Mouse (Mus musculus): ENCODE measurements around the gene Lrrc51. TPM values are rescaled to one million over a fixed set of nuclear protein-coding genes. Genes with fewer than 3 reads are reported as not detected.

The Lrrc51 gene
- polyA plus RNA-seq, 1 experiment, result 2.5 TPM

DNA sequence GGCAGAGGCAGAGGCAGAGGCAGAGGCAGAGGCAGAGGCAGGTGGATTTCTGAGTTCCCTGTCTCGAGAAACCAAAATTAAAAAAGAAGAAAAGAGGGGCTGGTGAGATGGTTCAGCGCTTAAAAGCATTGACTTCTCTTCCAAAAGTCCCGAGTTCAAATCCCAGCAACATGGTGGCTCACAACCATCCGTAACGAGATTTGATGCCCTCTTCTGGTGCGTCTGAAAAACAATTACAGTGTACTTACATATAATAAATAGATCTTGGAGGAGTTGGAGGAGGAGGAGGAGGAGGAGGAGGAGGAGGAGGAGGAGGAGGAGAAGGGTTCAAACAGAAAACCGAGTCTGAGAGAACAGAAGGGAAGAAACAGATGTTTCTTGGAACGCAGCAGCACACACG, 38.0 kb downstream of the Lrrc51 start:
- TF ChIP-seq POLR2A (IDR thresholded peaks at IDR 0.05; ENCODE audit: low read depth, low read length), result no peak
- TF ChIP-seq CTCF (IDR thresholded peaks at IDR 0.05; ENCODE audit: extremely low read depth, insufficient read depth, insufficient read length, insufficient replicate concordance), result no peak
- peak overlapping the region; percentile 72 for H3K27ac ChIP-seq (ENCODE audit: insufficient read depth, low read length)
- H3K27me3 ChIP-seq (ENCODE audit: control insufficient read depth, insufficient read depth, low read length), result no peaks in the 10 kb centered on the region
- peaks cover 2% of the 10 kb centered on the region; the same call in 1 of the 2 replicates for H3K4me1 ChIP-seq (ENCODE audit: control insufficient read depth, insufficient read depth, insufficient read length)
- no peaks in the 10 kb centered on the region for H3K36me3 ChIP-seq (ENCODE audit: control insufficient read depth, insufficient read depth, low read length)
- no peak for DNase-seq (ENCODE audit: low read depth in 1 of 2, low spot score in 2 of 2)
- WGBS, result 40% methylated on average over 9 of the region's 9 CpGs
- H3K4me3 ChIP-seq (ENCODE audit: extremely low read depth, insufficient read depth, insufficient read length), result peak overlapping the region; percentile 73

DNA sequence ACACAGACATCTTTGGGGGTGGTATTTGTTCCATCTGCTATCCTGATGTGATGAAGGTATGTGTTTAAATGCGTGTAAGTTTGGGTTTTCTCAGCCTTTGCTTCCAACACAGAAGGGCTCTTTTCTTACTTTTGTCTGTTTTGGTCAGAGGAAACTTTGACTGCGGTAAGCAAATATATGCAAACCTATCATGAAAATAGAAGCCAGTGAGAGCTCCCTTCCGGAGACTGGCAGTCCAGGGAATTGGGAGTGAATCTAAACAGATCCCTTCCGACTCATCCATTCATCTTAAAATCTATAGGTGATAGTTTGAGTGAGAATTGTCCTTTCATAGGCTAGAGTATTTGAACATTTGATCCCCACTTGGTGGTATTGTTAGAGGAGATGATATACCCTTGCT, 45.2 kb downstream of the Lrrc51 start:
- no peak overlapping the region for H3K4me3 ChIP-seq (ENCODE audit: extremely low read depth, insufficient read depth, insufficient read length)
- 89% methylated on average over 4 of the region's 4 CpGs for WGBS

DNA sequence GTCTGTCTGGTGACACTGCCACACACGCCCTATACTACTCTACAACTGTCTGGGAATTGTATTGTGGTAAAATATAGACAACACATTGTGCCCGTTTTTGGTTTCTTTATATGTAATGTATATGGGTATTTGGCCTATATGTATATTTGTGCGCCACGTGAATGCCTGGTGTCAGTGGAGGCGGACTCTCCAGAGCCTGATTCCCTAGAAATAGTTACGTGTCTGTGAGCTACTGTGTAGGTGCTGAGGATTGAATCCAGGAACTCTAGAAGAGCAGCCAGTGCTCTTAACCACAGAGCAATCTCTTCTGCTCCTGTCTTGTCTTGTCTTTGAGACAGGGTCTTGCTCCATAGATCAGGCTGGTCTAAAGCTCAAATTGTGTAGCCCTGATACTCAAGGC, 47.4 kb downstream of the Lrrc51 start:
- H3K27me3 ChIP-seq (ENCODE audit: control insufficient read depth, insufficient read depth, low read length), result no peaks in the 10 kb centered on the region
- H3K27ac ChIP-seq (ENCODE audit: insufficient read depth, low read length), result no peak overlapping the region
- no peak for TF ChIP-seq POLR2A (IDR thresholded peaks at IDR 0.05; ENCODE audit: low read depth, low read length)
- no peak for TF ChIP-seq CTCF (IDR thresholded peaks at IDR 0.05; ENCODE audit: extremely low read depth, insufficient read depth, insufficient read length, insufficient replicate concordance)
- no peak for DNase-seq (ENCODE audit: low read depth in 1 of 2, low spot score in 2 of 2)
- 94% methylated on average over 6 of the region's 6 CpGs for WGBS
- H3K4me1 ChIP-seq (ENCODE audit: control insufficient read depth, insufficient read depth, insufficient read length), result no peaks in the 10 kb centered on the region
- H3K36me3 ChIP-seq (ENCODE audit: control insufficient read depth, insufficient read depth, low read length), result no peaks in the 10 kb centered on the region
- H3K4me3 ChIP-seq (ENCODE audit: extremely low read depth, insufficient read depth, insufficient read length), result no peak overlapping the region

More for the DNA sequence above, 45.2 kb downstream of the Lrrc51 start:
- DNase-seq (ENCODE audit: low read depth in 1 of 2, low spot score in 2 of 2), result no peak
- no peak for TF ChIP-seq POLR2A (IDR thresholded peaks at IDR 0.05; ENCODE audit: low read depth, low read length)
- Histone ChIP-seq H3K4me1 (ENCODE audit: control insufficient read depth, insufficient read depth, insufficient read length) (no peaks in the 10 kb centered on the region), H3K36me3 (ENCODE audit: control insufficient read depth, insufficient read depth, low read length) (no peaks in the 10 kb centered on the region), H3K27ac (ENCODE audit: insufficient read depth, low read length) (no peak overlapping the region), H3K27me3 (ENCODE audit: control insufficient read depth, insufficient read depth, low read length) (no peaks in the 10 kb centered on the region)

DNA sequence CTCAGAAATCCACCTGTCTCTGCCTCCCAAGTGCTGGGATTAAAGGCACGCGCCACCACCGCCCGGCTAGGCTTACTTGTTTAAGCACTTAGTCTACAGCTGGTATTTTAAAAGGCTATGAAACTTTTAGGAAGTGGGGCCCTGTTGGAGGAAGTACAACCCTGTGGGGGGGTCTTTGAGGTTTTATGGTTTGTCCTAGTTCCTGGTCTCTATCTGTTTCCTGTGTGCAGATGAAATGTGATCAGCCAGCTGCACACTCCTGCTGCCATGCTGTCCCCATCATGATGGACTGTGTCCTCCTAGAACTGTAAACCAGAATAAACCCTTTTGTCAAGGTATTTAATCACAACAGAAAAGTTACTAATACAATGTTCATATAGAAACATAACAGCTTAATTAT, 49.5 kb downstream of the Lrrc51 start:
- TF ChIP-seq CTCF (IDR thresholded peaks at IDR 0.05; ENCODE audit: extremely low read depth, insufficient read depth, insufficient read length, insufficient replicate concordance) (no peak), POLR2A (IDR thresholded peaks at IDR 0.05; ENCODE audit: low read depth, low read length) (no peak)
- Histone ChIP-seq H3K27ac (ENCODE audit: insufficient read depth, low read length) (no peak overlapping the region), H3K4me1 (ENCODE audit: control insufficient read depth, insufficient read depth, insufficient read length) (no peaks in the 10 kb centered on the region), H3K27me3 (ENCODE audit: control insufficient read depth, insufficient read depth, low read length) (no peaks in the 10 kb centered on the region), H3K36me3 (ENCODE audit: control insufficient read depth, insufficient read depth, low read length) (no peaks in the 10 kb centered on the region), H3K4me3 (ENCODE audit: extremely low read depth, insufficient read depth, insufficient read length) (no peak overlapping the region)
- no peak for DNase-seq (ENCODE audit: low read depth in 1 of 2, low spot score in 2 of 2)
- 96% methylated on average over 4 of the region's 4 CpGs for WGBS

DNA sequence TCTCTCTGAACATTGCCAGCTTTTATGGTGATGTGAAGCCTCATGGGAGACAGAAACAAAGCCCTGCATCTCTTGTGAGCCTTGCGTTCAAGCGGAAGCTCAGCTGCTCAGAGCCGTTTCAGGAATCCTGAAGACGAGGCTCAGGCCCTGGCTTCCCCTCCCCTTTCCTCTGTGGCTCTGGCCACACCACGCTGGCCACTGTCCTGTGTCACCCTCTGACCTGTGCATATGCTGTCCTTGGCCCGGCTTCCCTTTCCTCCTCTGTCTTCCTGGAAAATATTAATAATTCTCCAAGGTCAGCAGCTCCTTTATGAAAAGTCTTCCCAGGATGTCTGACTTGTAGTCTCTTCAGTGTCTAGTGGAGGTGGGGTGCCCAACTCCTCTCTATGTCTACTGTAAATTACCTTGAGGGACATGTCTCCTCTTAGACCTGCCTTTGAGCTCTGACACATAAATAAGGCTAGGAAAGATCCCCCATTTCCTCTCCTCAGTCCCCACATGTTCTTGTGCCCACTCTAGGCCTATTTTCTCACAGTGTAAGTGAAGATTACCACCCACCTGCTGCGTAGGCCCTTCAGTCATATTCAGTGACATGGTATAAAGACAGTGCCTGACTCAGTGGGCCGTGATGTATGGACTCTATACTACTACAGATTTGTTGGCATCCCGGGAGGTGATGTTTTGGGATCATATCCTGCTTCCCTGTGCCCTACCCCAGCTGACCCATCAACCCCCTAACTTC, 51.1 kb downstream of the Lrrc51 start:
- Histone ChIP-seq H3K27me3 (ENCODE audit: control insufficient read depth, insufficient read depth, low read length) (no peaks in the 10 kb centered on the region), H3K36me3 (ENCODE audit: control insufficient read depth, insufficient read depth, low read length) (no peaks in the 10 kb centered on the region), H3K4me1 (ENCODE audit: control insufficient read depth, insufficient read depth, insufficient read length) (no peaks in the 10 kb centered on the region), H3K27ac (ENCODE audit: insufficient read depth, low read length) (no peak overlapping the region), H3K4me3 (ENCODE audit: extremely low read depth, insufficient read depth, insufficient read length) (no peak overlapping the region)
- TF ChIP-seq CTCF (IDR thresholded peaks at IDR 0.05; ENCODE audit: extremely low read depth, insufficient read depth, insufficient read length, insufficient replicate concordance) (no peak), POLR2A (IDR thresholded peaks at IDR 0.05; ENCODE audit: low read depth, low read length) (no peak)
- no peak for DNase-seq (ENCODE audit: low read depth in 1 of 2, low spot score in 2 of 2)
- WGBS, result 81% methylated on average over 9 of the region's 9 CpGs

DNA sequence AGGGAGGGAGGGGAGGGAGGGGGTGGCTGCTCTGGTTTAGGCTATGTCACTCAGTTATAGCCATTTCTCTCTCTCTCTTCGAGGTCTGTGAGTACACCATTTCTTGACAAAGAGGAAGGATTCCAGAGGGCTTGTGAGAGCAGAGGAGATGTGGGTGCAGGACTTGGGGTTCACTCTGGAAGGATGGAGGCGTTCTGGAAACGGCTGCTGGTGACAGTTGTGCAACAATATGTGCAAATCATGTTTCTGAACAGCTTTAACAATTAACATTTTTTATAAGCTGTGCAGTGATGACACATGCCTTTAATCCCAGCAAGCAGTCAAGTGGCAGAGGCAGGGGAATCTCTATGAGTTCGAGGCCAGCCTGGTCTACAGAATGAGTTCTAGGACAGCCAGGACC, 52.8 kb downstream of the Lrrc51 start:
- Histone ChIP-seq H3K27me3 (ENCODE audit: control insufficient read depth, insufficient read depth, low read length) (no peaks in the 10 kb centered on the region), H3K4me3 (ENCODE audit: extremely low read depth, insufficient read depth, insufficient read length) (no peak overlapping the region), H3K4me1 (ENCODE audit: control insufficient read depth, insufficient read depth, insufficient read length) (no peaks in the 10 kb centered on the region), H3K27ac (ENCODE audit: insufficient read depth, low read length) (no peak overlapping the region), H3K36me3 (ENCODE audit: control insufficient read depth, insufficient read depth, low read length) (no peaks in the 10 kb centered on the region)
- no peak for DNase-seq (ENCODE audit: low read depth in 1 of 2, low spot score in 2 of 2)
- TF ChIP-seq CTCF (IDR thresholded peaks at IDR 0.05; ENCODE audit: extremely low read depth, insufficient read depth, insufficient read length, insufficient replicate concordance) (no peak), POLR2A (IDR thresholded peaks at IDR 0.05; ENCODE audit: low read depth, low read length) (no peak)
- 63% methylated on average over 4 of the region's 4 CpGs for WGBS

DNA sequence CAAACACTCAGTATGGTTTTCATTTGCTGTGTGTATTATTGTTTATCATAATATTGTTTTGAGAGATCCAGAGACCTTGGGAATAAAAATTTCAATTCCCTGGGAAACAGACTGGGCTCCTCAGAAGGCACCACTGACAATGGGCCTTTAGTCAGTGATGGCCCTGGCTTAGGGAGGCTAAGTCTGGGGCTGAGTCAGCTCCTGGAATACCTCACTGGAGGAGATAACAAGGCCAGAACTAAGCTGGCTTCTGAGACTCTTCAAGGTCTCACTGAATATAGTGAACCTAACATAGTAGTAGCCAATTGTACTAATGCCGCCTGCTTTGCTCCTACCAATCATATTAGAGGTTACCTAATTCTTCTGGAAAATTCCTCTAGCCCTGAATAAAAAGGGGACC, 57.7 kb downstream of the Lrrc51 start:
- WGBS, result 92% methylated on average over 1 of the region's 1 CpGs

More for the DNA sequence above, 57.7 kb downstream of the Lrrc51 start:
- H3K27ac ChIP-seq (ENCODE audit: insufficient read depth, low read length), result no peak overlapping the region
- H3K27me3 ChIP-seq (ENCODE audit: control insufficient read depth, insufficient read depth, low read length), result no peaks in the 10 kb centered on the region
- H3K4me3 ChIP-seq (ENCODE audit: extremely low read depth, insufficient read depth, insufficient read length), result no peak overlapping the region
- no peaks in the 10 kb centered on the region for H3K4me1 ChIP-seq (ENCODE audit: control insufficient read depth, insufficient read depth, insufficient read length)
- TF ChIP-seq POLR2A (IDR thresholded peaks at IDR 0.05; ENCODE audit: low read depth, low read length), result no peak
- TF ChIP-seq CTCF (IDR thresholded peaks at IDR 0.05; ENCODE audit: extremely low read depth, insufficient read depth, insufficient read length, insufficient replicate concordance), result no peak
- DNase-seq (ENCODE audit: low read depth in 1 of 2, low spot score in 2 of 2), result no peak
- no peaks in the 10 kb centered on the region for H3K36me3 ChIP-seq (ENCODE audit: control insufficient read depth, insufficient read depth, low read length)
